Mouse (Mus musculus) adrenal gland, adult 2 months (tissue): Measurements from ENCODE around the gene Zfp941. TPM values are rescaled to one million over a fixed set of nuclear protein-coding genes. Genes with fewer than 3 reads are reported as not detected.

Experiments
- DNase-seq: peaks from one replicate; pipeline ENCODE4 v3.0.0; 2021
- long read RNA-seq: library from polyadenylated mRNA; stranded (forward); transcript quantifications from one replicate; pipeline ENCODE4 v2.0.0, GENCODE M21; 2021
- polyA plus RNA-seq: library from polyadenylated mRNA; depleted of rRNA; stranded (reverse); fragments of >200 nt; gene quantifications from 2 replicates; pipeline ENCODE4 v1.2.3, GENCODE M21; 2012; rRNA removed
- total RNA-seq, 2 experiments: library from RNA; stranded (reverse); gene quantifications; 2 replicates each; pipeline ENCODE4 v1.2.3; 2021

The Zfp941 gene
- total RNA-seq (1 to 10 TPM; 2.2 to 5.3 TPM), polyA plus RNA-seq (0.08 and 0.29 TPM in 2 replicates)
- long read RNA-seq, partial matches to known transcripts: 0 of 3 reads
- long read RNA-seq, other reads (novel, unspliced or antisense): 0 of 3 reads

- DNase-seq: peak; percentile 62
Measured at GRCm38 (mm10) chr7:140821653-140822329, at the start of gene Zfp941. Zfp941 (minus strand) TSS chr7:140822178.

- no peak for DNase-seq
Measured at GRCm38 (mm10) chr7:140864761-140865160, 42.8 kb upstream of the Zfp941 start.

- no peak for DNase-seq
Measured at GRCm38 (mm10) chr7:140860728-140861127, 38.8 kb upstream of the Zfp941 start.

DNA sequence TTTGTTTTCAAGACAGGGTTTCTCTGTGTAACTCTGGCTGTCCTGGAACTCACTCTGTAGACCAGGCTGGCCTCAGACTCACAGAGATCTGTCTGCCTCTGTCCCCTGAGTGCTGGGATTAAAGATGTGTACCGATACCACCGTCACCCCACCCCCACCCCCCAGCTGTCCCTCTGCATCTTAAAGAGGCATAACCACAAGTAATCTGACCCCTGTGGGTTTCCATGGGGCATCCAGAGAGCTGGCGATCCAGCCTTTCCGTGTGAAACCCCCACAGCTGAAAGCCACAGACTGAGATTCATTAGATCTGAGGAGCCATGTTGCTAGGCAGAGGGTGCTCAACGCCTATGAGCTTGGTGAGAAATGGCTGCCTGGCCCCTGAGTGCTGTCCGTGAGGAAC, 38.0 kb upstream of the Zfp941 start:
- DNase-seq: no peak

DNA sequence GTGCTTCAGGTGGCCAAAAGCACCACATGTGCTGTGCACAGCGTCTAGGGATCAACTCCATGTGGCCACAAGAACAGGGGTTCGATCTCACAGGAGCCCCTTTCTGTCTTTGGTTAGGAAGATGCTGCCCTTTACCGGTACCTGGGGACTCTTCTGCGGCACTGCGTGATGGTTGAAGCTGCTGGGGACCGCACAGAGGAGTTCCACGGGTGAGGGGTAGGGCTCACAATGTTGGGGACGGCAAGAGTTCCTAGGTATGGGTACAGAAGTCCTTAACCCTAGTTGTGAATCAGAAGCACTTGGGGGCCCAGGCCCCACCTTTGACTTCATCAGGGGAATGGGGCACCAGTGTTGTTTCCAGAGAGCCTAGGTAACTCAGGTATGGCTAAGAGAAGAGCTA, 36.8 kb upstream of the Zfp941 start:
- no peak for DNase-seq

DNA sequence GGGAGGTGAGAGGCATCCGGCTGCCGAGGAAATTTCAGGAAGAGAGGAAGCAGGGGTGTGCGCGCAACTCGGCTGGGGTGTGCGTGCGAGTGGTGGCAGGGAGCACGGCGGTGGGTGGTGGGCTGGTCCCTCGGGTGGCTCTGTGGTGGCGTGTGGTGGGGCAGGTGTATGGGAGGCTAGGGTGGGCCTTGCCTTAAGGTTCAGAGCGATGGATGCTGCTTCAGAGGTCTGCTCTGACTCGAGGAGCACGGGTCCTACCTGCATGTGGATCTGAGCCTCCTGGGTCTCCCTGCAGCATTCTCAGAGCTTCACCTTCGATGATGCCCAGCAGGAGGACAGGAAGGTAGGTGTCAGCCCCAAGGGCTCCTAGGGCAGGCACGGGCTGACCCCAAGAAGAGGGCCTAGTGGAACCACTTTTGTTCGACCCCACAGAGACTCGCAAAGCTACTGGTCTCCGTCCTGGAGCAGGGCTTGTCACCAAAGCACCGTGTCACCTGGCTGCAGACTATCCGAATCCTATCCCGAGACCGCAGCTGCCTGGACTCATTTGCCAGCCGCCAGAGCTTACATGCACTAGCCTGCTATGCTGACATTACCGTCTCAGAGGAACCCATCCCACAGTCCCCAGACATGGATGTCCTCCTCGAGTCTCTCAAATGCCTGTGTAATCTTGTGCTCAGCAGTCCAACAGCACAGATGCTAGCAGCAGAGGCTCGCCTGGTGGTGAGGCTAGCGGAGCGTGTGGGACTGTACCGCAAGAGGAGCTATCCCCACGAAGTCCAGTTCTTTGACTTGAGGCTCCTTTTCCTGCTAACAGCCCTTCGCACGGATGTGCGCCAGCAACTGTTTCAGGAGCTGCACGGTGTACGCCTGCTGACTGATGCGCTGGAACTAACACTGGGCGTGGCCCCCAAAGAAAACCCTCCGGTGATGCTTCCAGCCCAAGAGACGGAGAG, 35.9 kb upstream of the Zfp941 start, which contains the start of gene Bet1l:
TSS of gene Bet1l (minus strand) at position 28 of the 956 bp plus-strand sequence.
- DNase-seq: no peak

- DNase-seq: peak; percentile 96
Measured at GRCm38 (mm10) chr7:140856785-140857549, 35.0 kb upstream of the Zfp941 start, which contains the start of gene Ric8a. Ric8a (plus strand) TSS chr7:140856957.

DNA sequence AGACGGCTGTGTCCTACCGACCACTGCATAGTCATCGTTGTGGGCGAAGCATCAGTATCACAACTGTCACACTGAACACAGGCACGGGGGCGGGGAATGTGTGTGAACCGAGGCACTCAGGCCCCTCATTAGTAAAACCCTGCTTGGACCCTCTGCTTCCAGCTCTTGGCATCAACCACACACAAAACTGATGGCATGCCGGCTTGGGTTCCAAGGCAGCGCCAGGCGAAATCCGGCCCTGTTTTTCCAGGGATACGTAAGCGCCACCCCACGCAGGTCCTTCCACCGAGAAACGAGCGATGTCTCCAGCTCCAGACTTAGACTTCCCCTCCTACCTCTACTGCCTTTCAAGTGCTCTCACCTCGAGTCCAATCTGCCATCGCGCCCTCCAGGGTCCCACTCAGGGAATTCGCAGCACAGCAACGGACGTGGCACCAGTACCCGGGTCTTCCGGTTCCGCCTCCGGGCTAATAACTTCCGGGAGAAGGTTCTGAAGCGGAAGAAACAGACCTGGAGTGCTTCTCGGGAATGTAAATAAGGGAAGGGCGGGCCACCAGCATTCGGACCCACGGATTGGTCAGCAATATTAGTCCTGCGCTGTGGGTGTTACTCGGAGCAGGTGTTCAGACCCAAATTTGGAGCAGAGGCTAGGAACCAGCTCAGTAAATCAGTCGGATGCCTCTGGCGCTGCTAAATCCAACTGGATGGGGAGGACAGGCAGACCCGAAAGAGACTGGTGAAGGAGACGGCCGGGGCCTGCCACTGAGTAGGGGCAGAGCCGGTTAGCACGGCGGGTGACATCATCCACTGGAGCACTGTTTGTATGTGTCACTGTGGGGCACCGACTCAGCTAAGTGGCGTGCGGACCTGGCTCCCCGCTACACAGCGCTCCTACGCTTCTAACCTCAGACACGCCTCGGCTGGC, 34.1 kb upstream of the Zfp941 start, which contains the start of gene Gm45785:
TSS of gene Gm45785 (minus strand) at position 472 of the 925 bp plus-strand sequence.
- peak; percentile 93 for DNase-seq

- DNase-seq: no peak
Measured at GRCm38 (mm10) chr7:140855181-140855580, 33.2 kb upstream of the Zfp941 start.

- DNase-seq: no peak
Measured at GRCm38 (mm10) chr7:140854483-140854882, 32.5 kb upstream of the Zfp941 start.

GRCm38 (mm10) chr7:140853386-140853785, 31.4 kb upstream of the Zfp941 start:
- peak; percentile 81 for DNase-seq

GRCm38 (mm10) chr7:140851916-140852315, 29.9 kb upstream of the Zfp941 start:
- peak; percentile 75 for DNase-seq

- DNase-seq: no peak
Measured at GRCm38 (mm10) chr7:140848591-140848990, 26.6 kb upstream of the Zfp941 start.

- DNase-seq: peak; percentile 87
Measured at GRCm38 (mm10) chr7:140847755-140848580, 26.0 kb upstream of the Zfp941 start, which contains the start of gene Odf3. Odf3 (plus strand) TSS chr7:140847805.

GRCm38 (mm10) chr7:140846676-140847075, 24.7 kb upstream of the Zfp941 start:
- DNase-seq: peak; percentile 49

DNA sequence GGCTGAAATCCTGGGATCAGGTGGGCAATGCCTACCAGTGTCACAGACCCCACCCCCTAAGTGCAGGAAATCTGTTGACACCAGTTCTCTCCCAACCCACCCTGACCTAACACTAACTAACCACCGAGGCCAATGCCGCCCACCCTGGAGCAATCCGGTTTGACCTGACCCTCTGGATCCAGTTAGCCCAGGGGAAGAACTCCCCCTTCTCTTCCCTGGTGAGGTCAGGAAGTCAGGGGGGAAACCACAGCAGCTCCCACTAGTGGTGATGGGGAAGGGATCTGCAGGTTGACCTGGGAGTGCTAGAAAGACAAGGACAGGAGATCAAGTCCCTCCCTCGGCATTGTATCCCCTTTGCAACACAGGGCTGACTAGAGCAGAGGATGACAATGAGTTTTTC, 23.7 kb upstream of the Zfp941 start:
- DNase-seq: no peak

GRCm38 (mm10) chr7:140844905-140845665, 23.1 kb upstream of the Zfp941 start, which contains the start of gene Scgb1c1:
Scgb1c1 (plus strand) TSS chr7:140845547.
- DNase-seq: peak; percentile 89

GRCm38 (mm10) chr7:140843806-140844205, 21.8 kb upstream of the Zfp941 start:
- DNase-seq: no peak
